Mouse (Mus musculus) right cerebral cortex, postnatal 25 days (tissue): ENCODE data around the gene Pvrig.
"Not testable (repeated sequence)": the region's sequence is repeated elsewhere in the genome, so short reads cannot be mapped to it uniquely, and the experiment has no call there.

ENCODE experiments used
- DNase-seq: peaks from one replicate; pipeline ENCODE4 v3.0.0; 2022

Gene Pvrig

GRCm38 (mm10) chr5:138341661-138342060 lies at the start of gene Pvrig:
Gene Pvrig (plus strand): TSS chr5:138341961.
- DNase-seq: no peak

GRCm38 (mm10) chr5:138294158-138294557 lies 47.6 kb upstream of the Pvrig start:
- DNase-seq: no peak

- no peak for DNase-seq
Observed at GRCm38 (mm10) chr5:138299613-138300012, 42.1 kb upstream of the Pvrig start.

GRCm38 (mm10) chr5:138312795-138313194 lies 29.0 kb upstream of the Pvrig start:
- DNase-seq: no peak

- DNase-seq: no peak
Observed at GRCm38 (mm10) chr5:138343216-138343615, 1.5 kb downstream of the Pvrig start.

- DNase-seq: not testable (repeated sequence)
Observed at GRCm38 (mm10) chr5:138363208-138363607, 21.4 kb downstream of the Pvrig start.

- not testable (repeated sequence) for DNase-seq
Observed at GRCm38 (mm10) chr5:138365347-138365746, 23.6 kb downstream of the Pvrig start.
